Mouse (Mus musculus): ENCODE data around the gene Il15ra. TPM values are rescaled to one million over a fixed set of nuclear protein-coding genes. Genes with fewer than 3 reads are reported as not detected.

Il15ra gene
- total RNA-seq, 2 experiments from 2014 or later: 25.0 to 26.0 TPM

- peak; percentile 100 for DNase-seq (ENCODE audit: low spot score in 2 of 2)
Measured at GRCm38 (mm10) chr2:11777091-11778068, 72.3 kb downstream of the Il15ra start, which contains the start of the genes Fbh1 and Ankrd16. Gene Fbh1, minus strand, starts transcription at chr2:11777582. Gene Ankrd16, plus strand, starts transcription at chr2:11777876.

GRCm38 (mm10) chr2:11778087-11778823 lies 73.2 kb downstream of the Il15ra start:
- DNase-seq (ENCODE audit: low spot score in 2 of 2): peak; percentile 73 to 77

Other genes starting within 250 kb of the Il15ra start
- gene Pfkfb3, start 151.2 kb upstream of the Il15ra start, total RNA-seq (2021): 100 to 1,000 TPM; 162 to 232 TPM
- 100 to 1,000 TPM; 105 to 113 TPM for gene Rbm17, start 101.1 kb upstream of the Il15ra start, total RNA-seq (2021)
- not detected for gene Gm17490, start 79.0 kb upstream of the Il15ra start, total RNA-seq (2021)
- gene Il2ra, start 62.5 kb upstream of the Il15ra start, total RNA-seq (2021): under 1 TPM; 0.20 to 0.35 TPM
- gene Fbh1, start 72.3 kb downstream of the Il15ra start, total RNA-seq (2021): 10 to 100 TPM; 70.2 to 80.3 TPM
- gene Ankrd16, start 72.6 kb downstream of the Il15ra start, total RNA-seq (2021): 10 to 100 TPM; 29.2 to 34.9 TPM

Data from adrenal gland, adult 18-20 months (tissue).